Mouse (Mus musculus) brown adipose tissue, adult 24 weeks (tissue): ENCODE data around the gene Fcho2. TPM values are rescaled to one million over a fixed set of nuclear protein-coding genes. Genes with fewer than 3 reads are reported as not detected.

ENCODE experiments used
- H3K27ac ChIP-seq: fragments of 200-500 bp; replicated peaks from 2 replicates; pipeline ENCODE4 v1.5.1; 2012; ENCODE audit warnings: low read depth, mild to moderate bottlenecking, low read length
- H3K4me1 ChIP-seq: fragments of 200-500 bp; 2 replicates; pipeline ENCODE4 v1.6.1; 2012; ENCODE audit warnings: low read length, mixed read lengths; ENCODE audit not compliant: control insufficient read depth, insufficient read depth, insufficient read length
- H3K4me3 ChIP-seq: fragments of 200-500 bp; 2 replicates; pipeline ENCODE4 v1.5.1; 2012; ENCODE audit warnings: low read depth, mild to moderate bottlenecking, low read length, moderate library complexity; ENCODE audit not compliant: insufficient read depth
- polyA plus RNA-seq: library from polyadenylated mRNA; stranded (reverse); fragments of >200 nt; gene quantifications from 2 replicates; pipeline ENCODE4 v1.2.4, GENCODE M21; 2012; ENCODE audit not compliant: missing spikeins, insufficient read depth, insufficient read length

The Fcho2 gene
- polyA plus RNA-seq, 1 experiment: 26.9 TPM

GRCm38 (mm10) chr13:98684144-98684900 lies 130.9 kb downstream of the Fcho2 start:
- H3K27ac ChIP-seq: no peak overlapping the region
- H3K4me3 ChIP-seq: no peak overlapping the region
- H3K4me1 ChIP-seq: peaks cover 2% of the 10 kb centered on the region; the same call in 1 of the 2 replicates

- Histone ChIP-seq H3K4me1 (peaks cover 2% of the 10 kb centered on the region; the same call in 1 of the 2 replicates), H3K4me3 (no peak overlapping the region), H3K27ac (no peak overlapping the region)
Measured at GRCm38 (mm10) chr13:98683412-98683811, 131.8 kb downstream of the Fcho2 start.

GRCm38 (mm10) chr13:98680470-98681060 lies 134.7 kb downstream of the Fcho2 start:
- H3K27ac ChIP-seq: no peak overlapping the region
- peaks cover 2% of the 10 kb centered on the region; the same call in 1 of the 2 replicates for H3K4me1 ChIP-seq
- H3K4me3 ChIP-seq: no peak overlapping the region

- Histone ChIP-seq H3K27ac (no peak overlapping the region), H3K4me3 (no peak overlapping the region), H3K4me1 (peaks cover 2% of the 10 kb centered on the region; the same call in 1 of the 2 replicates)
Measured at GRCm38 (mm10) chr13:98679631-98680041, 135.6 kb downstream of the Fcho2 start.

GRCm38 (mm10) chr13:98679230-98679629 lies 136.0 kb downstream of the Fcho2 start:
- Histone ChIP-seq H3K27ac (no peak overlapping the region), H3K4me3 (no peak overlapping the region), H3K4me1 (peaks cover 2% of the 10 kb centered on the region; the same call in 1 of the 2 replicates)

- H3K4me1 ChIP-seq: no peaks in the 10 kb centered on the region
- H3K4me3 ChIP-seq: no peak overlapping the region
- no peak overlapping the region for H3K27ac ChIP-seq
Measured at GRCm38 (mm10) chr13:98673922-98674321, 141.3 kb downstream of the Fcho2 start.

Other genes starting within 250 kb of the Fcho2 start
- gene Tmem174, start 178.0 kb downstream of the Fcho2 start, polyA plus RNA-seq: not detected in 2 replicates
- gene Tmem171, start 120.6 kb downstream of the Fcho2 start, polyA plus RNA-seq: 1.2 TPM in 1 of 2 replicates, not detected in the other
- 27.5 and 36.6 TPM in 2 replicates for gene Tnpo1, start 110.9 kb upstream of the Fcho2 start, polyA plus RNA-seq
- not detected in 2 replicates for gene 1700024P04Rik, start 169.1 kb upstream of the Fcho2 start, polyA plus RNA-seq